Mouse (Mus musculus) adrenal gland, adult 8-10 months (tissue): ENCODE data around the gene Slc31a1. TPM values are rescaled to one million over a fixed set of nuclear protein-coding genes. Genes with fewer than 3 reads are reported as not detected.

Experiments used
- DNase-seq: peaks from one replicate; pipeline ENCODE4 v3.0.0; 2022
- total RNA-seq, 4 experiments: library from RNA; stranded (reverse); gene quantifications; 2 replicates each; pipeline ENCODE4 v1.2.4; 2022

Gene Slc31a1
- total RNA-seq, 4 experiments from 2014 or later: 44.5 to 59.7 (median 49.9) TPM

DNA sequence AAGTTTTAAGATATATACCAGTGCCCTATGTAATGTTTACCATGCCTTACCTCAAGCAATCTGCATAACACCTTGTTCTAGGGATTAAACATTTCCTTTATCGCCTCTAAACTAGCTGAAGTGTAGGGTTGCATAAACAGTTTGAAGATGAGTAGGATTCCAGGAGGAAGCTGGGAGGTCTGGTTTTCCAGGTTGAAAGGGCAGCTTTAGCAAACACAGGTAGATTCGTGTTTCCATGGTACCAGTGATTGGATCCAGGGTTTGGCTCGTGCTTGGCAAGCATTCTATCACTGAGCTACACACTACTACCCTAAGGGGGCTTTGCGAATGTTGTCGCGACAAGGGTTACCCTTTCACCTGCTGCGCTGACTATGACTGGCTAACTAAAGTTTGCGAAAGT is 3.8 kb downstream of the Slc31a1 start:
- no peak for DNase-seq

GRCm38 (mm10) chr4:62366291-62366690 is 5.8 kb downstream of the Slc31a1 start:
- no peak for DNase-seq

- no peak for DNase-seq
These were observed 7.1 kb downstream of the Slc31a1 start for GRCm38 (mm10) chr4:62367586-62367985.

GRCm38 (mm10) chr4:62369091-62369490 is 8.6 kb downstream of the Slc31a1 start:
- no peak for DNase-seq

GRCm38 (mm10) chr4:62372410-62372809 is 11.9 kb downstream of the Slc31a1 start:
- DNase-seq: no peak

DNA sequence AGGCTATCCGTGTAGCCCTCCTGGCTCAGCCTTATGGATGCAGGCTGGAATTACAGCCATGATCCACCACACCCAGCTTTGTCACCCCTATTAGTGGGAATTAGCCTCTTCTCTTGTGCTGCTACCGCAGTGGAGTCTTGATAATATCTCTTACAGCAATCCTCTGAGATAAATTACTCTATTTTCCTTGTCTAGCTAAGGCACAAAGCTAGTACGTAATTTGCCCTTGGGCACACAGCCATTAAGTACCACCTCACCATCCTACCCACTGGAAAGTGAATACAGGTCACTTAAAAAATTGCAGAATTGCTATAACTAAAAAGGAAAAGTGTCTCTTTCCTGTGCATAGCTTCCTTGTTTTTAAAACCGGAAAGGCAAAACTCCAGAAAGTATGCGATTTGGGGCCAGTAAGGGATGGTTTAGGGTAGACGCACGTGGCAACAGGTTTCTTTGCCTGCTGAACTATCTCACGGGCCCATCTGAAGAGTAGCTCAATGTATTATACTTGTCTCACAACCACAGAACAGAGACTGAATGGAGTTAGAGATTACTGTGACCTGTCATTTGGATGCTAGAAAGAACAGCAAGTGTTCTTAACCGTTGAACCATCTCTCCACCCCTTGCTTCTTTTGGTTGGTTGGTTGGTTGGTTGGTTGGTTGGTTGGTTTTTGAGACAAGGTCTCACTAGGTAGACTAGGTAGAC is 12.4 kb downstream of the Slc31a1 start:
- no peak for DNase-seq

DNA sequence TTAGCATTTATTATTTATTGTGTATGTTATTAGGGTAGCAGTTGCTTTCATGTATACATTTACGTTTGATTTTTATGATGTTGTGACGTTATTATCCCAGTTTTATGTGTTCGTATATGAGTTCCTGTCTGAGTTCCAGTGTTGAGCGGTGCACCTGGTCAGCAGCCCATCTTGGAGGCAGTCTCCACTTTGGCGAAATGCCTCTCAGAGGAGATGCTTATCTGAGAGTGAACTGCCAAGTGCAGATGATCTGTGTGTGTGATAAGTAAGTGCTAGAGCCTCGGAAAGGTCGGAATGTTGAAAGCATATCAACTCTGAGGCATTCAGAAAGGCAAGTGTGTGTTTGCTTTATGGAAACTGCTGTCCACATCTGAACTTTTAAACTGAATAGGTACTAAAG is 13.1 kb downstream of the Slc31a1 start:
- DNase-seq: no peak

GRCm38 (mm10) chr4:62374342-62374741 is 13.8 kb downstream of the Slc31a1 start:
- DNase-seq: no peak

- DNase-seq: no peak
These were observed 15.6 kb downstream of the Slc31a1 start for GRCm38 (mm10) chr4:62376123-62376522.

GRCm38 (mm10) chr4:62379724-62380381 is 19.3 kb downstream of the Slc31a1 start:
- DNase-seq: no peak

DNA sequence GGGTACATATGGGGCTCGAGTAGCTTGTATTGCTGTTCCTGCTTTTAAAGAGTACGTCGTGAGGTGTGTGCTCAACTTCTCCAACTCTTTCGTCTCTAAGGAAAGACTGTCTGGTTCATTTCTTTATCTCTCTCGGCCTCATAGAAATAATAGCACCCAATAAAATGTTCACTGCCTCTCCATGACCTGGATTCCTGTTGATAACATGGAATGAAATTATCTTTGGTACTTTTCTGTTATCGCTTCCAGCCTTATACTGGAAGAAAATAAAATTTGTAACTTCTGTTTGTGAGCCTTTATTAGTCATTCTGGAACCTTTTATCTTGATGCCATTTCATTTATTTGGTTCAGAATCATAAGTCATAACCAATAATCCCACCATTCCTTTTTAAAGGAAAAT is 22.7 kb downstream of the Slc31a1 start:
- DNase-seq: no peak

- no peak for DNase-seq
These were observed 23.2 kb downstream of the Slc31a1 start for GRCm38 (mm10) chr4:62383752-62384151.

- no peak for DNase-seq
These were observed 23.6 kb downstream of the Slc31a1 start for GRCm38 (mm10) chr4:62384159-62384558.

- DNase-seq: no peak
These were observed 24.9 kb downstream of the Slc31a1 start for GRCm38 (mm10) chr4:62385439-62385838.

DNA sequence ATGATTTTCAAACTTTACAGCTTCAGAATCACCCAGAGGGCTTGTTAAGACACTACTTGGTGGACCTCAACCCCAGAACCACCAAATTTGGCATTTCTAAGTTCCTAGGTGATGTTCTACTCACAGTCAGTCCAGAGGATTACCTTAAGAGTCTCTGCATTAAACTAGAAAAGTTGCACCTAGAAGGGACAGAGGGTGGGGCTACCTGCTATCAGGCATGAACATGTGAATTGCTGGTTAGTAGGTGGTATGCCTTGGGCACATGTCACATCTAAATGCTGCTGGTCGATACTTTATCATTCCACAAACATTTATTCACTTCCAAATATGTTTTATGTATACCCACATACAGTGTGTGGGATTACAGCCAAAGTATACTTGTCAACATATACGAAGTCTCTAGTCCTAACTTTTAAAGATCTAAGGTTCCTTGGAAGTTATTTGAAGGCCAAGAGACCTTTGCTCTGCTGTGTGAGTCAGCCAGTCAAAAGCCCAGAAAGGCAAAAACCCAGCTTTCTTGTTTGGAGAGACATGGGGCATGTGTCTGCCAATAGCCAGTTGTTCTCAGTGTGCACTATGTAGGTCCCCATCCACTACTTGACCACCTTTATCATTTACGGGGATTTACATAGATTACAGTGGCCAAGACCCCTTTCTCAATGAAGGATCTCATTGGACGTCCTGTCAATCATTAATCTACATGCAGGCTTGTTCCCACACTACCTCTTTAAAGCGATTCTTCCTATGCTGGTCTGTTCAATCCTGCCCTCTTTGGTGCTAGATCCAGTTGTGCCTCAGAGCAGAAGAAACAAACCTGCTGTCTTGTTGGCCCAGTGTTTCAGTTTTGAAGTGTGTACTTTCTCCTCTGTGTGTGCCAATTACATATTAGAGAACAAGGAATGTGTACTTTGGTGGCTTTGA is 29.3 kb downstream of the Slc31a1 start:
- DNase-seq: no peak

- no peak for DNase-seq
These were observed 31.4 kb downstream of the Slc31a1 start for GRCm38 (mm10) chr4:62391892-62392291.

- DNase-seq: no peak
These were observed 32.9 kb downstream of the Slc31a1 start for GRCm38 (mm10) chr4:62393459-62393858.

DNA sequence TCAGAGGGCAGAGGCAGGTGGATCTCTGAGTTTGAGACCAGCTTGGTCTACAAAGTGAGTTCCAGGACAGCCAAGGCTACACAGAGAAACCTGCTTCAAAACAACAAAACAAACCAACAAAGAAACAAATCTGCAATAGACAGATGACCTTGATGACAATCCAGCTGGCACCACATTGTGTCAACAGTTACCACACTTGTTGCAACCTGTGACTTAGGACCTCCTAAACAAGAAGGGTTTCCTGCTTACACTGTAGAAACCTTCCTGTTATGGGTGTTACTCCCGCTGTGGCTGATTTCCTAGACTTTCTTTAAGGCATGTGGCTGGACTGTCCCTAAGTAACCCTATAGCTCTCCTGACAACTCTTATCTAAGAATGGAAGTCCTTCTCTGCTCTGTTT is 35.3 kb downstream of the Slc31a1 start:
- peak; percentile 35 for DNase-seq

DNA sequence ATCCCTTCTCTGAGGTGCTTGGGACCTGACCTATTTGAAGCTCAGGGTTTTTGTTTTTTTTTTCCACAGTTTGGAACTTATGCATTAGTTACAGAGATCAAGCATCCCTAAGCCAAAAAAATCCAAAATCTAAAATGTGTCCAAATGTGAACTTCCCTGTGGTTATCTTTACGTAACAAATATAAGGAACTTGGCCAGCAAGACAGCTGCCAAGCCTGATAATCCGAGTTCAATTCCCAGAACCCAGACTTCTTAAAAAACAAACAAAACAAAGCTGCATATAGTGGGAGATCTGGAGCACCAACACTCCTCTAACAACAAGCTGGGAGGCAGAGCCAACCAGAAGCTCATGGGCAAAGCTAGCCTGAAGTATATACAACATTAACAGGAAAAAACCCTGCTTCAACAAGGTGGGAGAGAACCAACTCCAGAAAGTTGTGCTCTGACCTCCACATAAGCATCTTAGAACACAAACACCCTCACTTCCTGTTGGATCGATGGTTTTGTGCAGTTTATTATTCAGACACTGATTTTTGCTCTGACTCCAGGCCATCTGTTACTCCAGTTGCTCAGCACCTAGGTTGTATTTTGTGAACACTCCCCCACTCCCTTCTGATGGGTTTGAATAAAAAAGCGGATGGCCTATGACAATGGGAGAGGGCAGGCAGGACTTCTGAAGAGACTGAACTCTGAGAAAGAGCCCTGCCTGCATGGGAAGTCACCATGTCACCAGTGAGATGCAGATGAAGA is 37.3 kb downstream of the Slc31a1 start:
- no peak for DNase-seq

DNA sequence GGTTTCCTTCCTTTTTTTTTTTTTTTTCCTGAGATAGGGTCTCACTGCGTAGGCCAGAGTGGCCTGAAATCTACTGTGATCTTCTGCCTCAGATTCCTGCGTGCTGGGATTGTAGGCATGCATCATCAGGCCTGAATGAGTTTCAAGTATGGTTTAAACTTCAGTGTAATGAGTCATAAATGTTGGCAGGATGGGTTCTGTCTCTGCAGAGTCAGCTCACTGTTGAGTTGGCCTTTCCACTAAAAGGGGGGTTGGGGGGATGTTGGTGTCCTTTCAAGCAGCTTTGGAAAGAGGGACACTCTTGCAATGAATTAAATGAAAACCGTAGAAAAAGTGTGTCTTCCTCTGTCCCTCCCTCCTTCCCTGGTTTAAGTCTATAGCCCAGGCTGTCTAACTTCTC is 38.4 kb downstream of the Slc31a1 start:
- peak; percentile 40 for DNase-seq

- no peak for DNase-seq
These were observed 45.6 kb downstream of the Slc31a1 start for GRCm38 (mm10) chr4:62406133-62406532.
